Mouse (Mus musculus) ES-E14 (cell line): ENCODE results near the gene Smco2.

ENCODE experiments used
- HCFC1 ChIP-seq: IDR thresholded peaks from 2 replicates; pipeline ENCODE4 v1.6.1; 2012; ENCODE audit warnings: low read length, inconsistent platforms, borderline replicate concordance; ENCODE audit not compliant: insufficient read depth
- MAFK ChIP-seq: IDR thresholded peaks from 2 replicates; pipeline ENCODE4 v1.6.1; 2014; ENCODE audit warnings: mild to moderate bottlenecking, low read depth, low read length, inconsistent platforms; ENCODE audit not compliant: insufficient read depth
- ZNF384 ChIP-seq: IDR thresholded peaks from 2 replicates; pipeline ENCODE4 v1.6.1; 2012; ENCODE audit warnings: low read depth, low read length, inconsistent platforms

DNA sequence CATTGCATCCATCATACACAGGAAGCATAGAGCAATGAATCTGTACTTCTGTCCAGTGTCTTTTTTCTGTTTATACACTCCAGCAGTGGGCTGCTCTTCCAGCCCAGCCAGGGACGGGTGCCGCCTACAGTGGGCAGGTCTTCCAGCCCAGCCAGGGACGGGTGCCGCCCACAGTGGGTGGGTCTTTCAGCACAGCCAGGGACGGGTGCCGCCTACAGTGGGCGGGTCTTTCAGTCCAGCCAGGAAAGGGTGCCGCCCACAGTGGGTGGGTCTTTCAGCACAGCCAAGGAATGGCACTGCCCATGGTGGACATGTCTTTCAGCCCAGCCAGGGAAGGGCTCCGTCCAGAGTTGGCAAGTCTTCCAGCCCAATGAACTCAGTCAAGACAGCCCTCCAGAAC is 5.3 kb downstream of the Smco2 start:
- no peak for TF ChIP-seq HCFC1
- no peak for TF ChIP-seq MAFK
- no peak for TF ChIP-seq ZNF384
